Mouse (Mus musculus) ES-Bruce4 (cell line): ENCODE measurements around the gene Them5.

ENCODE experiments used
- CTCF ChIP-seq: IDR thresholded peaks from one replicate; pipeline ENCODE4 v1.8.1; 2011; ENCODE audit warnings: low read depth, low read length
- POLR2A ChIP-seq: IDR thresholded peaks from one replicate; pipeline ENCODE4 v1.8.1; 2011; ENCODE audit warnings: low read length; ENCODE audit not compliant: insufficient read depth

GRCm38 (mm10) chr3:94311376-94311775, 30.5 kb upstream of the Them5 start:
- TF ChIP-seq CTCF: no peak
- TF ChIP-seq POLR2A: no peak
